Mouse (Mus musculus) layer of hippocampus, postnatal 14 days (tissue): ENCODE results near the gene Tmf1. TPM values are rescaled to one million over a fixed set of nuclear protein-coding genes. Genes with fewer than 3 reads are reported as not detected.

Experiments
- DNase-seq, 2 experiments: peaks; one replicate each; pipeline ENCODE4 v3.0.0; 2021 to 2022; ENCODE audit warnings: low spot score in 2 of 2, mixed read lengths in 1 of 2
- total RNA-seq, 2 experiments: library from RNA; stranded (reverse); gene quantifications; 2 replicates each; pipeline ENCODE4 v1.2.3; 2021

The Tmf1 gene
- total RNA-seq, 2 experiments from 2014 or later: 56.9 to 57.9 TPM

- DNase-seq: peak; percentile 46 to 89
These were observed 66.7 kb downstream of the Tmf1 start for GRCm38 (mm10) chr6:97112177-97112576.

DNA sequence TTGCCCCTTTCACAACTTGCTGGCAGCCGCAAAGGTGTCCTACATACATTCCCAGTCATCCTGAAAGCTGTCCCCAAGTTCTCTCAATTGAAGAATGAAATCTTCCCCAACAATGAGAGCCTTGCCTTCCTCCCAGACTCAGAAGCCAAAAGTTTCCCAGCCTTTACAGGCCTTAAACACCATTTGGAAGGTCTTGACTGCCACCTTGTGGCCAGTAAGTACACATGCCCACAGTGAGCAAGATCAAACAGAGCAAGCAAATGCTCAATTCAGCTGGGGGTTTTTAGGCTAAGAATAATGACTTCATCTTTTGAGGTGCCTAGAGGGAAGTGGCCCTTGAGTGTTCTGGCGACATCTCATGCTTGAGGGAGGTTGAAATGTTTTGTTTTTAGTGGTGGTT is 72.1 kb downstream of the Tmf1 start:
- peak; percentile 32 to 70 for DNase-seq

DNA sequence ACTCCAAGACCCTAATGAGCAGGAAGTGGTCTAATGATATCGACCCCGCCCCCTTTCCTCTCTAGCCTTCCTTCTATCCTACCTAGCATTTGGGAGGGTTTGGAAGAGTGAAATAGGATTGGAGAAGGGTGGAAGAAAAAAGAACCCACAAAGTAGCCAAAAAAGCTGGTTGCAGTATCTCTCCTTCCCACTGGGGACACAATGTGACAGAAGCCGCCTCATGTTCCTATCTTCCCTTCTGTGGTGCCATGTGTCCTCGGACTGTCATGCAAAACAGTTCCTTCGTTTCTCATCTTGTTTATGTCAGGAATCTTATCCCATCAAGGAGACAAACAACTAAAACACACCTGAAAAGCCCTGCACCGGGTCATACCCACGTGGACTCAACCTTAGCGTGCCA is 72.8 kb downstream of the Tmf1 start:
- DNase-seq: peak in 1 of 2 experiments; percentile 30

DNA sequence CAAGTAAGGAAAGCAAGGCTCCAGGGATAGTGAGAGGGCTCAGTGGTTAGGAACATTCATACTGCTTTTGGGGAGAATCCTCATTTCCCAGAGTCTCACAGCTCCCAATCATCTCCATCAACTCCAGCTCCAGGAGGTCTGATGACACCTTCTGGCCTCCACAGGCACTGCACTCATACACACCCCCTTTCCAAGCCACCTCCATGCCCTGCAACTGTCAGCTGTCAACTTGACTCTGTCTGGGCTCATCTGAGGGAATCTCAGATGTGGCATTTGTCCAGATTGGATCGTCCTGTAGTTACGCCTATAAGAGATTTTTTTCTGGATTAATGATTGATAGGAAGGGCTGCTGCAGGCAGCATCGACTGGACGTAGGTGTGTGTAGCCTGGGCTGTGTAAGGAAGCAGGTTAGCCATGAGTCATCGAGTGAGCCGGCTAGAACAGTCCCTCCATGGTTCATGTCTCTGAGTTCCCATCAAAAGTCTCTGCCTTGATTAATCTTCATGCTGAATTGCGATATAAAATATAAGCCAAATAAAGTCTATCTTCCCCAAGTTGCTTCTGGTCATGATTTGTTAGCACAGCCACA is 74.6 kb downstream of the Tmf1 start:
- DNase-seq: no peak

Other genes starting within 250 kb of the Tmf1 start
- 1 to 10 TPM in 1 of 2 experiments, under 1 TPM in 1; 0.69 to 2.0 TPM for gene Fam19a4, start 118.7 kb downstream of the Tmf1 start, total RNA-seq
- gene Eogt, start 29.9 kb downstream of the Tmf1 start, total RNA-seq: 10 to 100 TPM; 32.1 to 38.3 TPM
- 10 to 100 TPM; 62.1 to 65.7 TPM for gene Uba3, start 26.5 kb upstream of the Tmf1 start, total RNA-seq
- 100 to 1,000 TPM; 156 to 168 TPM for gene Arl6ip5, start 31.6 kb upstream of the Tmf1 start, total RNA-seq
- gene Lmod3, start 73.6 kb upstream of the Tmf1 start, total RNA-seq: not detected